Mouse (Mus musculus): ENCODE results near the gene Prcc.
A peak's percentile ranks its signal among the peaks of the same experiment; 100 is the strongest.
"Not testable (repeated sequence)": the region's sequence is repeated elsewhere in the genome, so short reads cannot be mapped to it uniquely, and the experiment has no call there.

Gene Prcc

GRCm38 (mm10) chr3:87840858-87841257 is 44.5 kb downstream of the Prcc start:
- no peak for DNase-seq

GRCm38 (mm10) chr3:87838622-87839021 is 46.8 kb downstream of the Prcc start:
- DNase-seq: peak; percentile 78 to 85

GRCm38 (mm10) chr3:87833482-87833881 is 51.9 kb downstream of the Prcc start:
- no peak for DNase-seq

GRCm38 (mm10) chr3:87832109-87832859 is 53.1 kb downstream of the Prcc start:
- DNase-seq: no peak

GRCm38 (mm10) chr3:87829025-87829424 is 56.4 kb downstream of the Prcc start:
- DNase-seq: no peak

GRCm38 (mm10) chr3:87828435-87828834 is 57.0 kb downstream of the Prcc start:
- no peak for DNase-seq

GRCm38 (mm10) chr3:87824206-87824605 is 61.2 kb downstream of the Prcc start, which contains the start of gene Pear1:
Pear1 (minus strand) TSS chr3:87824306.
- DNase-seq: not testable (repeated sequence)

- DNase-seq: no peak
These were observed 67.2 kb downstream of the Prcc start for GRCm38 (mm10) chr3:87818226-87818625.

- DNase-seq: peak; percentile 71 to 87
These were observed 68.7 kb downstream of the Prcc start for GRCm38 (mm10) chr3:87816646-87817093.

GRCm38 (mm10) chr3:87816166-87816565 is 69.2 kb downstream of the Prcc start:
- DNase-seq: no peak

GRCm38 (mm10) chr3:87812873-87813272 is 72.5 kb downstream of the Prcc start:
- no peak for DNase-seq

- DNase-seq: no peak
These were observed 73.0 kb downstream of the Prcc start for GRCm38 (mm10) chr3:87812413-87812812.

GRCm38 (mm10) chr3:87811297-87811696 is 74.1 kb downstream of the Prcc start:
- DNase-seq: no peak

- DNase-seq: no peak
These were observed 76.0 kb downstream of the Prcc start for GRCm38 (mm10) chr3:87809322-87809962.
